In genomic region chr15:102302542-102302941, GRCm38 (mm10) we compare ENCODE assay signal across 27 mouse cellular contexts. TPM values are rescaled to one million over a fixed set of nuclear protein-coding genes. Genes with fewer than 3 reads are reported as not detected.
DNase-seq lines count a peak whose midpoint lies in the region; ATAC-seq and TF ChIP-seq lines count a peak whose summit lies in the region.
"Had no signal": no experiment of that assay in that cellular context is flagged by ENCODE, and none has a peak within 500 bp of the region (broad histone marks: within the 10 kb centered on the region; RNA-seq: fewer than 3 reads in every experiment).

No protein-coding gene starts in this region.

- peak; percentile 93 for ATAC-seq in heart, embryonic 16.5 days (replicated peaks; ENCODE audit: extremely low read depth, insufficient read depth, low FRiP score)
- peak; percentile 31; the same call in 1 of the 2 replicates for ATAC-seq in lung, embryonic 14.5 days (ENCODE audit: insufficient read depth)
- ATAC-seq in cerebellum, adult (ENCODE audit: insufficient number of reproducible peaks, low FRiP score, low TSS enrichment), result no peak
- ATAC-seq: activated CD4-positive, CD25-positive, alpha-beta regulatory T cell, adult 4 months; CD4-positive, CD25-positive, alpha-beta regulatory T cell, adult 4 months; hindbrain, postnatal 0 days; intestine, postnatal 0 days; midbrain, embryonic 16.5 days had no signal

- no peak overlapping the region for H3K4me3 ChIP-seq in heart, embryonic 16.5 days (ENCODE audit: low read length)
- no peak overlapping the region for H3K4me3 ChIP-seq in lung, embryonic 14.5 days (ENCODE audit: low read depth, low read length)
- H3K4me3 ChIP-seq: embryonic facial prominence, embryonic 15.5 days; hindbrain, embryonic 10.5 days; kidney, embryonic 15.5 days; neural tube, embryonic 15.5 days had no signal

- H3K27ac ChIP-seq in heart, embryonic 16.5 days (ENCODE audit: low read length), result peak overlapping the region; percentile 50
- no peak overlapping the region for H3K27ac ChIP-seq in lung, embryonic 14.5 days (ENCODE audit: low read depth)
- H3K27ac ChIP-seq: embryonic facial prominence, embryonic 15.5 days; hindbrain, embryonic 10.5 days; hindbrain, postnatal 0 days; kidney, embryonic 15.5 days; liver, embryonic 14.5 days; neural tube, embryonic 15.5 days had no signal

- intact Hi-C loops in heart, postnatal 36 days (cut with DNase I), result no loop called here

- TF ChIP-seq CTCF in lung, embryonic 14.5 days (IDR thresholded peaks at IDR 0.05; ENCODE audit: low read depth), result no peak

- no peaks in the 10 kb centered on the region for H3K9me3 ChIP-seq in heart, embryonic 16.5 days (replicated peaks; ENCODE audit: control insufficient read depth, low read length)
- no peaks in the 10 kb centered on the region for H3K9me3 ChIP-seq in lung, embryonic 14.5 days (ENCODE audit: low read depth, low read length)
- H3K9me3 ChIP-seq: embryonic facial prominence, embryonic 15.5 days; hindbrain, embryonic 10.5 days; kidney, embryonic 15.5 days; neural tube, embryonic 15.5 days had no signal

- H3K27me3 ChIP-seq in heart, embryonic 16.5 days (ENCODE audit: control insufficient read depth, insufficient read depth, low read length), result no peaks in the 10 kb centered on the region
- no peaks in the 10 kb centered on the region for H3K27me3 ChIP-seq in lung, embryonic 14.5 days (ENCODE audit: insufficient read depth, low read length)
- H3K27me3 ChIP-seq: embryonic facial prominence, embryonic 15.5 days; kidney, embryonic 15.5 days; neural tube, embryonic 15.5 days had no signal

- no peak overlapping the region for H3K4me2 ChIP-seq in heart, embryonic 16.5 days (ENCODE audit: low read depth, low read length)
- no peak overlapping the region for H3K4me2 ChIP-seq in lung, embryonic 14.5 days
- H3K4me2 ChIP-seq: embryonic facial prominence, embryonic 15.5 days; kidney, embryonic 15.5 days; neural tube, embryonic 15.5 days had no signal

- WGBS in heart, embryonic 16.5 days, result 32% methylated on average over 6 of the region's 6 CpGs
- 56% methylated on average over 6 of the region's 6 CpGs for WGBS in lung, embryonic 14.5 days

- DNase-seq in heart, adult 11 months, result peak; percentile 95
- DNase-seq in heart, postnatal 36 days, result no peak
- DNase-seq in lung, embryonic 14.5 days, result peak; percentile 30
- peak; percentile 82 for DNase-seq in lung, postnatal 36 days
- DNase-seq in left cerebral cortex, adult 8-10 months (ENCODE audit: low spot score in 2 of 2), result no peak
- no peak for DNase-seq in frontal cortex, adult 2 months (ENCODE audit: extremely low spot score in 1 of 2, low spot score in 1 of 2)
- DNase-seq: adrenal gland, postnatal 14 days; cerebellum, adult 11 months; cerebellum, postnatal 36 days; gastrocnemius, postnatal 25 days; right cerebral cortex, postnatal 14 days; spleen, adult 18-20 months; thymus, adult 18-20 months had no signal

- no peak overlapping the region for H3K9ac ChIP-seq in heart, embryonic 16.5 days (ENCODE audit: low read length)
- no peak overlapping the region for H3K9ac ChIP-seq in lung, embryonic 14.5 days
- H3K9ac ChIP-seq: embryonic facial prominence, embryonic 15.5 days; kidney, embryonic 15.5 days; liver, embryonic 14.5 days; neural tube, embryonic 15.5 days had no signal

- no peaks in the 10 kb centered on the region for H3K4me1 ChIP-seq in heart, embryonic 16.5 days (ENCODE audit: control insufficient read depth, insufficient read depth, low read length)
- no peaks in the 10 kb centered on the region for H3K4me1 ChIP-seq in lung, embryonic 14.5 days (ENCODE audit: insufficient read depth)
- H3K4me1 ChIP-seq: embryonic facial prominence, embryonic 15.5 days; hindbrain, embryonic 10.5 days; kidney, embryonic 15.5 days; neural tube, embryonic 15.5 days had no signal

- peaks cover 45% of the 10 kb centered on the region for H3K36me3 ChIP-seq in heart, embryonic 16.5 days (ENCODE audit: control insufficient read depth, insufficient read depth)
- H3K36me3 ChIP-seq in lung, embryonic 14.5 days (ENCODE audit: insufficient read depth), result peaks cover 79% of the 10 kb centered on the region

RNA-seq across cellular contexts. Expression of gene Espl1, which starts 6.5 kb away (rescaled TPM):
- 1 to 10 TPM; 1.0 to 2.1 TPM for total RNA-seq in heart, postnatal 36 days (2021)
- polyA plus RNA-seq in heart, embryonic 16.5 days (2015; fragmentation: Nextera tagmentation; extraction: Ambion mirVana), result 18.2 and 21.1 TPM in 2 replicates
- 44.1 and 45.9 TPM in 2 replicates for polyA plus RNA-seq in lung, embryonic 14.5 days (2014; fragmentation: Nextera tagmentation; extraction: Ambion mirVana)
- 1 to 10 TPM in 3 of 4 experiments, under 1 TPM in 1; 0.91 to 1.5 (median 1.2) TPM for total RNA-seq in left cerebral cortex, adult 8-10 months (2022)
- polyA plus RNA-seq in frontal cortex, adult 2 months (2012; rRNA removed), result 1.6 TPM in 2 replicates

RNA-seq across cellular contexts. Expression of gene Mfsd5, which starts 23.3 kb away (rescaled TPM):
- total RNA-seq in heart, postnatal 36 days (2021), result 10 to 100 TPM; 18.1 to 19.4 TPM
- 43.8 and 49.4 TPM in 2 replicates for polyA plus RNA-seq in heart, embryonic 16.5 days (2015; fragmentation: Nextera tagmentation; extraction: Ambion mirVana)
- 63.1 and 64.0 TPM in 2 replicates for polyA plus RNA-seq in lung, embryonic 14.5 days (2014; fragmentation: Nextera tagmentation; extraction: Ambion mirVana)
- total RNA-seq in left cerebral cortex, adult 8-10 months (2022), result 10 to 100 TPM; 38.3 to 48.5 (median 42.1) TPM
- polyA plus RNA-seq in frontal cortex, adult 2 months (2012; rRNA removed), result 46.2 and 48.9 TPM in 2 replicates

RNA-seq across cellular contexts. Expression of gene Pfdn5, which starts 23.4 kb away (rescaled TPM):
- 100 to 1,000 TPM; 308 to 311 TPM for total RNA-seq in heart, postnatal 36 days (2021)
- 274 and 277 TPM in 2 replicates for polyA plus RNA-seq in heart, embryonic 16.5 days (2015; fragmentation: Nextera tagmentation; extraction: Ambion mirVana)
- polyA plus RNA-seq in lung, embryonic 14.5 days (2014; fragmentation: Nextera tagmentation; extraction: Ambion mirVana), result 477 and 511 TPM in 2 replicates
- 100 to 1,000 TPM; 457 to 497 (median 483) TPM for total RNA-seq in left cerebral cortex, adult 8-10 months (2022)
- 485 and 514 TPM in 2 replicates for polyA plus RNA-seq in frontal cortex, adult 2 months (2012; rRNA removed)

RNA-seq across cellular contexts. Expression of gene Myg1, which starts 29.0 kb away (rescaled TPM):
- total RNA-seq in heart, postnatal 36 days (2021), result 10 to 100 TPM; 17.7 to 22.7 TPM
- polyA plus RNA-seq in heart, embryonic 16.5 days (2015; fragmentation: Nextera tagmentation; extraction: Ambion mirVana), result 56.6 and 67.9 TPM in 2 replicates
- polyA plus RNA-seq in lung, embryonic 14.5 days (2014; fragmentation: Nextera tagmentation; extraction: Ambion mirVana), result 111 and 113 TPM in 2 replicates
- total RNA-seq in left cerebral cortex, adult 8-10 months (2022), result 10 to 100 TPM; 59.3 to 63.4 (median 61.9) TPM
- 87.9 and 91.1 TPM in 2 replicates for polyA plus RNA-seq in frontal cortex, adult 2 months (2012; rRNA removed)

RNA-seq across cellular contexts. Expression of gene Gm9918, which starts 32.2 kb away (rescaled TPM):
- not detected for total RNA-seq in heart, postnatal 36 days (2021)
- 0.11 and 0.12 TPM in 2 replicates for polyA plus RNA-seq in heart, embryonic 16.5 days (2015; fragmentation: Nextera tagmentation; extraction: Ambion mirVana)
- polyA plus RNA-seq in lung, embryonic 14.5 days (2014; fragmentation: Nextera tagmentation; extraction: Ambion mirVana), result 0.38 and 0.82 TPM in 2 replicates
- not detected for total RNA-seq in left cerebral cortex, adult 8-10 months (2022)
- polyA plus RNA-seq in frontal cortex, adult 2 months (2012; rRNA removed), result 0.08 and 0.15 TPM in 2 replicates
- total RNA-seq: adrenal gland, postnatal 14 days; gastrocnemius, postnatal 25 days; hindbrain, postnatal 0 days; layer of hippocampus, postnatal 10 days; left cerebral cortex, postnatal 10 days had no signal
- polyA plus RNA-seq: activated CD4-positive, CD25-positive, alpha-beta regulatory T cell, adult 4 months; CD4-positive, CD25-positive, alpha-beta regulatory T cell, adult 4 months; intestine, postnatal 0 days; midbrain, embryonic 16.5 days had no signal

Comparison
In these comparisons a context has a peak if more than half of its experiments do, and no peak if none do; other contexts are left out.
1. DNase-seq: peak in heart, adult 11 months (single experiment), lung, embryonic 14.5 days (single experiment) and lung, postnatal 36 days (single experiment); none in heart, postnatal 36 days (0 of 2), left cerebral cortex, adult 8-10 months (0 of 2) and frontal cortex, adult 2 months (0 of 2).